Mouse (Mus musculus) limb, embryonic 14.5 days (tissue): Measurements from ENCODE around the gene Zswim3. TPM values are rescaled to one million over a fixed set of nuclear protein-coding genes. Genes with fewer than 3 reads are reported as not detected.

ENCODE experiments used
- ATAC-seq: fragments of 200-750 bp; cut with Nextera tagmentation; 2 replicates; pipeline ENCODE4 v1.8.0; 2017; ENCODE audit warnings: low read depth, moderate number of reproducible peaks, moderate TSS enrichment; ENCODE audit not compliant: low FRiP score
- DNase-seq: peaks from one replicate; pipeline ENCODE4 v3.0.0-alpha.2; 2015; ENCODE audit warnings: low spot score
- H3K27ac ChIP-seq: fragments of 300-500 bp; sonication (generic); replicated peaks from 2 replicates; pipeline ENCODE4 v1.5.1; 2014; ENCODE audit warnings: low read depth, mild to moderate bottlenecking, low read length, moderate library complexity, mixed read lengths
- H3K27me3 ChIP-seq: fragments of 300-500 bp; sonication (generic); 2 replicates; pipeline ENCODE4 v1.6.1; 2014; ENCODE audit warnings: low read length, mixed read lengths; ENCODE audit not compliant: control insufficient read depth, insufficient read depth
- H3K36me3 ChIP-seq: fragments of 300-500 bp; sonication (generic); 2 replicates; pipeline ENCODE4 v1.6.1; 2014; ENCODE audit warnings: mild to moderate bottlenecking, low read length, moderate library complexity, mixed read lengths; ENCODE audit not compliant: control insufficient read depth, insufficient read depth
- H3K4me1 ChIP-seq: fragments of 300-500 bp; sonication (generic); 2 replicates; pipeline ENCODE4 v1.6.1; 2014; ENCODE audit warnings: antibody characterized with exemption, low read length, mixed read lengths; ENCODE audit not compliant: control insufficient read depth, insufficient read depth
- H3K4me2 ChIP-seq: fragments of 300-500 bp; sonication (generic); replicated peaks from 2 replicates; pipeline ENCODE4 v1.6.1; 2014; ENCODE audit warnings: low read depth, mild to moderate bottlenecking, low read length, moderate library complexity; ENCODE audit not compliant: severe bottlenecking
- H3K4me3 ChIP-seq: fragments of 300-500 bp; sonication (generic); replicated peaks from 2 replicates; pipeline ENCODE4 v1.5.1; 2014; ENCODE audit warnings: low read length
- H3K9ac ChIP-seq: fragments of 300-500 bp; sonication (generic); 2 replicates; pipeline ENCODE4 v1.6.1; 2014; ENCODE audit warnings: mild to moderate bottlenecking, low read depth, low read length, moderate library complexity; ENCODE audit not compliant: severe bottlenecking
- H3K9me3 ChIP-seq: fragments of 300-500 bp; sonication (generic); 2 replicates; pipeline ENCODE4 v1.6.1; 2016; ENCODE audit warnings: low read length; ENCODE audit not compliant: control insufficient read depth
- POLR2A ChIP-seq: fragments of 200-500 bp; IDR thresholded peaks from 2 replicates; pipeline ENCODE4 v1.8.0; 2012; ENCODE audit warnings: inconsistent platforms, mild to moderate bottlenecking, moderate library complexity, borderline replicate concordance; ENCODE audit not compliant: insufficient read depth, insufficient read length; ENCODE audit errors: extremely low read depth
- WGBS: fragments of 180-500 bp; shearing (Covaris S2); extraction: QIAGEN DNeasy Blood & Tissue Kit; methylation state at CpG from one replicate; pipeline ENCODE4 v1.1.7; 2014; 5-methylcytosine and 5-hydroxymethylcytosine counted together
- polyA plus RNA-seq, 2 experiments: library from polyadenylated mRNA; depleted of rRNA in 1 of 2; stranded (reverse) in 1 of 2; unstranded in 1 of 2; fragments of >200 nt; fragmentation: Nextera tagmentation in 1 of 2; extraction: Ambion mirVana in 1 of 2; gene quantifications; 2 replicates each; pipeline versions ENCODE4 v1.2.1 to v1.2.3; 2012 to 2014

Gene Zswim3
- polyA plus RNA-seq, 2 experiments, result 4.9 to 6.9 TPM

DNA sequence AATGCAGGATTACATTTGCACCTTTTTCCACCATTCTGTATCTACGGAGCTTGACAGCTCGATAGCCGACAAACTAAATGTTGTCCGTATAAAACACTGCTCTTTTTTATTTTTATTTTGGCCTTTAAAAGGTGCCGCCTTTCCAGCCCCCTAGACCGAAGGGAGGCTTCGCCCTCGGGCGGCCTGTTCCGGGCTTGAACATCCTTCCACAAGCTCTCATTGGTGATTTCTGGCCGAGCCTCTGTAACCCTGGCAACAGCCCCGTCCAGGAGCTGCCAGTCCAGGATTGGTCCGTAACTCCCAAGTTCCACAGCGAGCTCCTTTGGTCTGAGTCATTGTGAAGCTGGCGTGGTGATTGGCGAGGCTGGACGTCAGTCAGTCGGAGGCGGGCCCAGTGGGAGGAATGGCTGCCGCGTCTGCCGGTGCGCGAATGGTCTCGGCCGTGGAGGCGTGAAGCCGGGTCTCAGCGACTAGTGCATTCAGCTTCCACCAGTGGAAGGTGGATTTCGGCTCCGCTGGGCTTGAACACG lies 17.8 kb downstream of the Zswim3 start, which contains the start of gene Zswim1:
Gene Zswim1 (plus strand): TSS at position 51 of the 530 bp plus-strand sequence.
- Histone ChIP-seq H3K27me3 (no peaks in the 10 kb centered on the region), H3K36me3 (peaks cover 37% of the 10 kb centered on the region), H3K9ac (peak within 1 kb of the TSS; percentile 57), H3K4me2 (peak within 1 kb of the TSS; percentile 66), H3K4me1 (peaks cover 6% of the 10 kb centered on the region; the same call in 1 of the 2 replicates), H3K4me3 (peak within 1 kb of the TSS; percentile 82), H3K27ac (peak within 1 kb of the TSS; percentile 61), H3K9me3 (no peaks in the 10 kb centered on the region)
- under 1% methylated on average over 32 of the region's 32 CpGs for WGBS
- ATAC-seq, result peak; percentile 100
- DNase-seq, result peak; percentile 98
- TF ChIP-seq POLR2A, result peak; percentile 69; the same call in 1 of the 2 replicates

DNA sequence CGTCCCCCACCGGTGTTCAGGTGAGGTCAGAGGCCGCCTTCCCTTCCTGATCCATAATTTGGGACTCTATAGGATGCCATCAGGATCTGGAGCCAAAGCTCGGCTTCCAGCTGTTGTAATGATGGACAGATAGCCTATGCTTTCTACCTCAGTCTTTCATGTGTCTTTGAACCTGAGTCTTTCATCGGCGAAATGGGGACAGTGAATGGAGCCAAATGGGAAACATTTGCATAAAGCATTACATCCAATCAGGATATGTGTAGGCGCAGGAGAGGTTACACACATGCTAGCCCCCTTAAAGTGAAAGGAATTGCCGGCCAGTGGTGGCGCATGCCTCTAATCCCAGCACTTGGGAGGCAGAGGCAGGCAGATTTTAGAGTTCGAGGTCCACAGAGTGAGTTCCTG lies 18.3 kb downstream of the Zswim3 start:
- H3K4me3 ChIP-seq, result peak overlapping the region; percentile 82
- H3K36me3 ChIP-seq, result peaks cover 41% of the 10 kb centered on the region
- no peaks in the 10 kb centered on the region for H3K27me3 ChIP-seq
- WGBS, result 2% methylated on average over 10 of the region's 10 CpGs
- H3K27ac ChIP-seq, result peak overlapping the region; percentile 61
- DNase-seq (peak; percentile 44), ATAC-seq (peak; percentile 34)
- peak overlapping the region; percentile 66 for H3K4me2 ChIP-seq
- TF ChIP-seq POLR2A, result no peak
- H3K9me3 ChIP-seq, result no peaks in the 10 kb centered on the region
- peaks cover 6% of the 10 kb centered on the region; the same call in 1 of the 2 replicates for H3K4me1 ChIP-seq
- peak overlapping the region; percentile 57 for H3K9ac ChIP-seq

DNA sequence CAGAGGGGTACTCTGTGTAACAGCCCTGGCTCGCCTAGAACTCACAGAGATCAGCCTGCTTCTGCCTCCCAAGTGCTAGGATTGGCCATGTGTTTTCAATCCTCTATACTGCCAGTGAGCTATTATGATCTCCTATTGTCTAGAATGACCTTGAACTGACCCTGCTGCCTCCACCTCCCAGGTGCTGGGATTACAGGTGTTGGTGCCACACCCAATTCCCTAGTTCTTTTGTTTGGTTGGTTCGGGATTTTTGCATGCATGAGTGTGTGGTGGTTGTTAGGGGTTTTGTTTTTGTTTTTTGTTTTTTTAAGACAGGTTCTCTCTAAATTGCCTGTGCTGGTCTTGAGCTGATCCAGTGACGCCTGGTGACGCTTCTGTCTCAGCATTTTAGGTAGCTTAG lies 19.1 kb downstream of the Zswim3 start:
- Histone ChIP-seq H3K36me3 (peaks cover 48% of the 10 kb centered on the region), H3K4me3 (no peak overlapping the region), H3K27ac (no peak overlapping the region), H3K4me1 (peaks cover 6% of the 10 kb centered on the region; the same call in 1 of the 2 replicates), H3K9me3 (no peaks in the 10 kb centered on the region), H3K4me2 (peak overlapping the region; percentile 66; the same call in 1 of the 2 replicates), H3K27me3 (no peaks in the 10 kb centered on the region), H3K9ac (no peak overlapping the region)
- ATAC-seq, result no peak
- DNase-seq, result no peak
- 94% methylated on average over 4 of the region's 4 CpGs for WGBS
- TF ChIP-seq POLR2A, result no peak

DNA sequence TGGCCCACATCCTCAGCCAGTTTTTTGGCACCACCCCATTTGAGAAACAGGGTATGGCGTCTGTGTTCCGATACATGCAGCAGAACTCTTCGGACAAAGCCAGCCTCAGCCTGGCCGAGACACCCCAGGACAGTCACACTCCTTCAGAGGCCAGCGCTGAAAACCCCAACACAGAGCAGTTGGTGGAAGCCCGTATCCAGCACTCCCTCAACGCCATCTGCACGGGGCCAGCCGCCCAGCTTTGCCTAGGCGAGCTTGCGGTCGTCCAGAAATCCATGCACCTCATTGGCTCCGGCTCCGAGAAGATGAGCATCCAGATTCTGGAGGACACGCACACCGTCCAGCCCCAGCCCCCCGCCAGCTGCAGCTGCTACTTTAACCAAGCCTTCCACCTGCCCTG lies 20.6 kb downstream of the Zswim3 start:
- Histone ChIP-seq H3K27me3 (no peaks in the 10 kb centered on the region), H3K27ac (no peak overlapping the region), H3K9me3 (no peaks in the 10 kb centered on the region), H3K36me3 (peaks cover 48% of the 10 kb centered on the region), H3K9ac (no peak overlapping the region), H3K4me1 (peaks cover 6% of the 10 kb centered on the region; the same call in 1 of the 2 replicates), H3K4me2 (no peak overlapping the region), H3K4me3 (no peak overlapping the region)
- DNase-seq, result no peak
- no peak for TF ChIP-seq POLR2A
- no peak for ATAC-seq
- WGBS, result 94% methylated on average over 17 of the region's 17 CpGs

DNA sequence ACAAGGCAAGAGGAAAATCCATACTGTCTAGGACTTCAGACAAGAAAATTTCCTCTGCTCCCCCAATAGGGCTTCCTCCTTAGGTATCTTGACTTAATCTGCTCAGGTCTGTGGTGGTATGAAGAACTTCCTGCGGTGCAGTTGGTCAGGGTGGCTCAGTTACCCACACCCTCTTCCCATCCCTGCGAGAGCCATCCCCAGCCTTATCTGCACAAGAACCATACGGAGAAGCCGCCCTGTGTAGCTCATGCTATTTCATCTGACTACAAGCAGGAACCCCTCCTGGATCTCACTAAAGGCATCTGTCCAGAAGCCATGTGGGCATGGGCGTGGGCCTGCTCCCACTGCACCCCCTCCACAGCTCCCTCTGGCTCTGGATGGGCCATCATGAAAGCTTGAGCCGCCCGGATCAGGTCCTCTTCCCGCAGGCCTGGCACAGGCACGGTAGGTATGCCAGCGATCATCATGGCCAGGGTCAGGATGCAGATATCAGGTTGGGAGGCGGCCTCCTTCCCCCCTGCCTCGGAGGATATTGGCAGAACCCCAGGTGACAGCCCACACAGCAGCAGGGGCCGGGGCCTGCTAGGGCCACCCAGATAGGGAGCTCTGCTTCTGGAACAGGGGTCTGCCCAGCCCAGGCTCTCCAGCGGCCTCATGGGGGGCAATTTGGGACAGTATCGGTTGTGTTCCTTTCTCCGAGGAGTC lies 22.4 kb downstream of the Zswim3 start:
- Histone ChIP-seq H3K27ac (no peak overlapping the region), H3K4me3 (no peak overlapping the region), H3K9ac (no peak overlapping the region), H3K4me2 (no peak overlapping the region), H3K9me3 (no peaks in the 10 kb centered on the region), H3K36me3 (peaks cover 42% of the 10 kb centered on the region), H3K4me1 (peaks cover 6% of the 10 kb centered on the region; the same call in 1 of the 2 replicates), H3K27me3 (no peaks in the 10 kb centered on the region)
- no peak for DNase-seq
- ATAC-seq, result no peak
- WGBS, result 93% methylated on average over 14 of the region's 16 CpGs
- TF ChIP-seq POLR2A, result no peak
